Mouse (Mus musculus): ENCODE measurements around the gene Plxnb3. TPM values are rescaled to one million over a fixed set of nuclear protein-coding genes. Genes with fewer than 3 reads are reported as not detected.

Gene Plxnb3
- polyA plus RNA-seq, 1 experiment from 2014 or later, result 0.32 TPM

GRCm38 (mm10) chrX:73758611-73759290 is 1.9 kb downstream of the Plxnb3 start:
- Histone ChIP-seq H3K27ac (ENCODE audit: low read depth) (no peak overlapping the region), H3K36me3 (ENCODE audit: insufficient read depth) (no peaks in the 10 kb centered on the region), H3K27me3 (ENCODE audit: insufficient read depth, low read length) (no peaks in the 10 kb centered on the region), H3K4me3 (ENCODE audit: low read depth, low read length) (no peak overlapping the region), H3K4me2 (no peak overlapping the region), H3K9ac (no peak overlapping the region), H3K9me3 (ENCODE audit: low read depth, low read length) (no peaks in the 10 kb centered on the region), H3K4me1 (ENCODE audit: insufficient read depth) (no peaks in the 10 kb centered on the region)
- DNase-seq, result no peak
- TF ChIP-seq CTCF (IDR thresholded peaks at IDR 0.05; ENCODE audit: low read depth), result no peak
- ATAC-seq (ENCODE audit: insufficient read depth), result no peak
- whole genome bisulfite sequencing, result 79% methylated on average over 13 of the region's 13 CpGs

- peak; percentile 78; the same call in 1 of the 2 replicates for ATAC-seq (ENCODE audit: insufficient read depth)
- 58% methylated on average over 1 of the region's 1 CpGs for WGBS
Measured at GRCm38 (mm10) chrX:73765311-73765710, 8.4 kb downstream of the Plxnb3 start.

GRCm38 (mm10) chrX:73767267-73767666 is 10.4 kb downstream of the Plxnb3 start:
- H3K9me3 ChIP-seq (ENCODE audit: low read depth, low read length), result no peaks in the 10 kb centered on the region
- DNase-seq (peak; percentile 12), ATAC-seq (ENCODE audit: insufficient read depth) (no peak)
- 66% methylated on average over 9 of the region's 9 CpGs for WGBS
- peak; percentile 69 for TF ChIP-seq CTCF (IDR thresholded peaks at IDR 0.05; ENCODE audit: low read depth)
- no peak overlapping the region for H3K4me3 ChIP-seq (ENCODE audit: low read depth, low read length)
- no peak overlapping the region for H3K27ac ChIP-seq (ENCODE audit: low read depth)
- H3K27me3 ChIP-seq (ENCODE audit: insufficient read depth, low read length), result no peaks in the 10 kb centered on the region
- H3K4me1 ChIP-seq (ENCODE audit: insufficient read depth), result no peaks in the 10 kb centered on the region
- H3K4me2 ChIP-seq, result no peak overlapping the region
- no peaks in the 10 kb centered on the region for H3K36me3 ChIP-seq (ENCODE audit: insufficient read depth)
- H3K9ac ChIP-seq, result no peak overlapping the region

More at GRCm38 (mm10) chrX:73765311-73765710, 8.4 kb downstream of the Plxnb3 start:
- H3K9me3 ChIP-seq (ENCODE audit: low read depth, low read length), result no peaks in the 10 kb centered on the region
- H3K27ac ChIP-seq (ENCODE audit: low read depth), result no peak overlapping the region
- peak; percentile 74 for DNase-seq
- H3K4me1 ChIP-seq (ENCODE audit: insufficient read depth), result no peaks in the 10 kb centered on the region
- no peak overlapping the region for H3K4me2 ChIP-seq
- no peak overlapping the region for H3K9ac ChIP-seq
- H3K36me3 ChIP-seq (ENCODE audit: insufficient read depth), result no peaks in the 10 kb centered on the region
- no peak for TF ChIP-seq CTCF (IDR thresholded peaks at IDR 0.05; ENCODE audit: low read depth)
- no peak overlapping the region for H3K4me3 ChIP-seq (ENCODE audit: low read depth, low read length)
- H3K27me3 ChIP-seq (ENCODE audit: insufficient read depth, low read length), result no peaks in the 10 kb centered on the region

GRCm38 (mm10) chrX:73774168-73774760 is 17.4 kb downstream of the Plxnb3 start, which contains the start of gene Srpk3:
Gene Srpk3, plus strand, starts transcription at chrX:73774405.
- Histone ChIP-seq H3K27me3 (ENCODE audit: insufficient read depth, low read length) (no peaks in the 10 kb centered on the region), H3K36me3 (ENCODE audit: insufficient read depth) (peaks cover 12% of the 10 kb centered on the region; the same call in 1 of the 2 replicates), H3K9me3 (ENCODE audit: low read depth, low read length) (no peaks in the 10 kb centered on the region), H3K4me2 (no peak within 1 kb of the TSS), H3K4me1 (ENCODE audit: insufficient read depth) (no peaks in the 10 kb centered on the region), H3K9ac (no peak within 1 kb of the TSS), H3K4me3 (ENCODE audit: low read depth, low read length) (no peak within 1 kb of the TSS), H3K27ac (ENCODE audit: low read depth) (no peak within 1 kb of the TSS; the same call in 1 of the 2 replicates)
- DNase-seq (no peak), ATAC-seq (ENCODE audit: insufficient read depth) (peak; percentile 21; the same call in 1 of the 2 replicates)
- no peak for TF ChIP-seq CTCF (IDR thresholded peaks at IDR 0.05; ENCODE audit: low read depth)
- WGBS, result 41% methylated on average over 9 of the region's 9 CpGs

DNA sequence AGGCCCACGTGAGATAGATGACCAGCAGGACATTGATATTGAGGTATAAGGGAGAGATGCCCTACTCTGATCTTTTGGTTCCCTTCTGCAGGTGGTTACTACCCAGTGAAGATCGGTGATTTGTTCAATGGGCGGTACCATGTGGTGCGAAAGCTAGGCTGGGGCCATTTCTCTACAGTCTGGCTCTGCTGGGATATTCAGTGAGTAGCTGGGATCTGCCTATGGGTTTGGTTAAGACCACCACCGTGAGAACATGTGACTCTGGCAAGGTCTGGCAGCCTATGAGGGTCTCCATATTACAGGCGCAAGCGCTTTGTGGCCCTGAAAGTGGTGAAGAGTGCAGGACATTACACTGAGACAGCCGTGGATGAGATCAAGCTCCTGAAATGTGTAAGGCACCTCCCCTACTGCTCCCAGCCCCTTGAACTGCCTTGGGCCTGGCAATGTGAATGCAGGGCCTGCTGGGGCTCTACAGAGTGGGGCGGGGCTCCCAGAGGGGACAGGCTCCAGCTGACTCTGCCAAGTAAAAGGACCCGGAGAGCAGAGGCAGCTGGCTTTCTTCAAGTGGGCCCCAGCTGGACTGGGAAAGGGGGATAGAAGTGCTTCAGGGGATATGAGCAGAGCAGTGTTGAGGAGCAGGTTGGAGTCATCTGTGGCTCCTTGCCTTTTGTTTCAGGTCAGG is 18.1 kb downstream of the Plxnb3 start:
- Histone ChIP-seq H3K9ac (no peak overlapping the region), H3K4me1 (ENCODE audit: insufficient read depth) (no peaks in the 10 kb centered on the region), H3K27me3 (ENCODE audit: insufficient read depth, low read length) (no peaks in the 10 kb centered on the region), H3K4me3 (ENCODE audit: low read depth, low read length) (no peak overlapping the region), H3K36me3 (ENCODE audit: insufficient read depth) (peaks cover 19% of the 10 kb centered on the region; the same call in 1 of the 2 replicates), H3K4me2 (no peak overlapping the region), H3K27ac (ENCODE audit: low read depth) (no peak overlapping the region), H3K9me3 (ENCODE audit: low read depth, low read length) (no peaks in the 10 kb centered on the region)
- peak; percentile 59 for DNase-seq
- peak; percentile 83 for ATAC-seq (ENCODE audit: insufficient read depth)
- no peak for TF ChIP-seq CTCF (IDR thresholded peaks at IDR 0.05; ENCODE audit: low read depth)
- 60% methylated on average over 10 of the region's 10 CpGs for WGBS

- no peak for ATAC-seq (ENCODE audit: insufficient read depth)
- 88% methylated on average over 3 of the region's 3 CpGs for WGBS
Measured at GRCm38 (mm10) chrX:73782227-73782626, 25.3 kb downstream of the Plxnb3 start.

DNA sequence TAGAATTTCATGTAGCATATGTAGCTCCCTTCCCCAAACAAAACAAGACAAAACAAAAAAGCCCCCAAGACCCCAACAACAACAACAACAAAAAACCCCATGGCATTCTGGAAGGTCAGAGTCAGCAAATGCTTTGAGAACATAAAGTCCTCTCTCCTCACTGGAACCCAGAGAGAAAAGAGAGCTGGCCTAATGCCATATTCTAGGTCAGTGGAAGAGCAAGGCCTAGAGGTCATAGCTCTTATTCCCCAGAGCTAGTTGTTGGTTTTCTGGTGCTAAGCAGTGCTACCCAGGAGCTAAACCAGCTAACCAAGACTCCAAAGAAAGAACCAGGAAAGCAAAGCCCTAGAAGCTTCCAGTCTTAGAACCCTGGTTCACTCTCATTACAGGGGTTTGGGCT is 28.8 kb downstream of the Plxnb3 start:
- Histone ChIP-seq H3K4me1 (ENCODE audit: insufficient read depth) (peaks cover 5% of the 10 kb centered on the region; the same call in 1 of the 2 replicates), H3K9me3 (ENCODE audit: low read depth, low read length) (no peaks in the 10 kb centered on the region), H3K36me3 (ENCODE audit: insufficient read depth) (peaks cover 31% of the 10 kb centered on the region), H3K4me3 (ENCODE audit: low read depth, low read length) (peak overlapping the region; percentile 60), H3K27ac (ENCODE audit: low read depth) (no peak overlapping the region), H3K9ac (peak overlapping the region; percentile 70), H3K27me3 (ENCODE audit: insufficient read depth, low read length) (no peaks in the 10 kb centered on the region), H3K4me2 (peak overlapping the region; percentile 65)
- ATAC-seq (ENCODE audit: insufficient read depth) (no peak), DNase-seq (peak; percentile 8)
- TF ChIP-seq CTCF (IDR thresholded peaks at IDR 0.05; ENCODE audit: low read depth), result no peak

More at GRCm38 (mm10) chrX:73782227-73782626, 25.3 kb downstream of the Plxnb3 start:
- no peak overlapping the region for H3K4me3 ChIP-seq (ENCODE audit: low read depth, low read length)
- no peak overlapping the region for H3K4me2 ChIP-seq
- no peak overlapping the region for H3K9ac ChIP-seq
- H3K9me3 ChIP-seq (ENCODE audit: low read depth, low read length), result no peaks in the 10 kb centered on the region
- H3K4me1 ChIP-seq (ENCODE audit: insufficient read depth), result peaks cover 5% of the 10 kb centered on the region; the same call in 1 of the 2 replicates
- H3K36me3 ChIP-seq (ENCODE audit: insufficient read depth), result peaks cover 39% of the 10 kb centered on the region
- no peak overlapping the region for H3K27ac ChIP-seq (ENCODE audit: low read depth)
- no peak for TF ChIP-seq CTCF (IDR thresholded peaks at IDR 0.05; ENCODE audit: low read depth)
- no peaks in the 10 kb centered on the region for H3K27me3 ChIP-seq (ENCODE audit: insufficient read depth, low read length)
- DNase-seq, result no peak
